Mouse (Mus musculus) liver (tissue): ENCODE results near the gene Ap4e1.
"Not testable (repeated sequence)": the region's sequence is repeated elsewhere in the genome, so short reads cannot be mapped to it uniquely, and the experiment has no call there.

Source experiments
- DNase-seq: peaks from one replicate; pipeline ENCODE4 v3.0.0-alpha.2; 2020; ENCODE audit warnings: mixed read lengths

Ap4e1 gene

DNA sequence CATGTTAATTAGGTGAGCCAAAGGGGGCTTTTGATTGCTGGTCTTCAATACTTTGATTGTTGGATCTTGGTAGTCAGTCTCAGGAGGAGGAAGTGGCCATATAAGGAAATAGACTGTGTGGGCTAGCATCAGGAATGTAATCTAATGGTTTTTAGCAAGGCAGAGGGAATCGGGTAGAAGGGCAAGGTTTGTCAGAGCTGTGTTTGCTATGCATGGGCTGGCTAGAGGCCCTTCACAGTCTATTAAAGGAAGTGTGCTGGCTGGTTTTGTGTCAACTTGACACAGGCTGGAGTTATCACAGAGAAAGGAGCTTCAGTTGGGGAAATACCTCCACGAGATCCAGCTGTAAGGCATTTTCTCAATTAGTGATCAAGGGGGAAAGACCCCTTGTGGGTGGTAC is 70.5 kb downstream of the Ap4e1 start:
- DNase-seq = not testable (repeated sequence)

DNA sequence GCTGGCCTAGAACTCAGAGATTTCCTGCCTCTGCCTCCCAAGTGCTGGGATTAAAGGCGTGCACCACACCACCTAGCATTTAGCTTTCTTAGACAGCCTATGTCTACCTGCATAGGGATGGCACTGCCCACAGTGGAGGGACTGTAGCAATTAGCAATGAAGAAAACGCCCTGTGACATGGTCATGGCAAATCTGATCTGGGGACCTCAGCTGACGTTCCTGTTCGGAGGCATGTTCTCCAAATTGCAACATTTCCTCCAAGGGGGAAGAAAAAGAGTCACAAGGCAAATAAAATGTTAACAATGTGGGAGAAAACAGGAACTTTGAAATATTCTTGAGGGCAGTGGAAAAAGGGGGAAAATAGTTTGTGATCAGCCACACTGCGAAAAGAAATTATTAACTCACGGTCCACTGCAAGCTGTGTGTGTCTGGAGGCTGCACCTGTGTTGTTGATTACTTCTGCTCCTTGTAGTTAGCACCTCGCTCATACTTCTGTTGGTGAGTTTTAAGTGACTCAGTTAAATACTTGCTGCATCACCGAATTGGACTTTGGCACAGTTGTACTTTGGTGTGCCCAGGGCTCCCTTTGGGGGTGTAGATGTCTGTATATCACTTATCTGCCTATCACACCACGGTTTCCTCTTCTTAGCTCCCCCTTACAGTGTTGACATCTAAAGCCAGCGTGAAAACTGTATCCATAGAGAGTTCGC is 71.5 kb downstream of the Ap4e1 start:
- DNase-seq = no peak

DNA sequence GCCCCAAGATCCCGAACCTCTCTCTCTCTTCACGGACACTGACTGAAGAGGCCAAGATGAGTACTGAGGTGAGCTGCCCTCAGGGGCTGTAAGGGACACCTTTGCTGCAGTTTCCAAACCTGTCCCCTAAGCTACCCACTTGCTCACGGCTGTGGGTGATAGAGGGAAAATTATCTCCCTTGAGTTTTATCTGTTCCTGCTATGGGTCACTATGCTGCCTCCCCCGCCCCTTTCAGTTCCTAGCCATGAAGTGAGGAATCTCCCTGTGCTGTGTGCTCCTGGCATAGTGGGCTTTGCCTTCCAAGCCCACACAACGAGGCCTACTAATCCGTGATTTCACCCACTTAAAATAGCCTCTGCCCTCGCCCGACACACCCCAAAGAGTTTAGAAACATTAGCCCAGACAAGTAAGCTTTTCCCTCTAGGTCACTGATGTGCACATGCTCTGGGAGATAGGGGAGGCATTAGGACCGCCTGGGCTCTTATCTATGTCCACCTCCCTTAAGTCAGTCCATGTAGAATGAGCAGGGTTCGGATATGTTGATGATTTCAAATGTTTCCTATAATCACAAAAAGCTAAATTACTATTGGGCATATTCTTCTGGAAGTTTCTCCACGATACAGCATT is 72.2 kb downstream of the Ap4e1 start:
- DNase-seq = peak; percentile 40

DNA sequence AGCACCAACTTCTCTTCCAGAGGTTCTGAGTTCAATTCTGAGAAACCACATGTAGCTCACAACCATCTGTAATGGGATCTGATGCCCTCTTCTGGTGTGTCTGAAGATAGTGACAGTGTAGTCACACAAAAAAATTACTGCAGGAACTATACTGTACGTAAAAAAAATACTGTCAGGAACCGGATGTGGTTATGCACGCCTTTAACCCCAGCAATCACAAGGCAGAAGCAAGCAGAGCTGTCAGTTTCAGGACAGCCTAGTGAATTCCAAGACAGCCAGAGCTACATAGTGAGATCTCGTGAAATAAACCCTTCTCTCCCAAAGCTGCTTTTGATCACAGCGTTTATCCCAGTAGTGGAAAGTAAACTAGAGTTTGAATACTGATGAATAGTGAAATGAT is 77.7 kb downstream of the Ap4e1 start:
- DNase-seq = no peak

DNA sequence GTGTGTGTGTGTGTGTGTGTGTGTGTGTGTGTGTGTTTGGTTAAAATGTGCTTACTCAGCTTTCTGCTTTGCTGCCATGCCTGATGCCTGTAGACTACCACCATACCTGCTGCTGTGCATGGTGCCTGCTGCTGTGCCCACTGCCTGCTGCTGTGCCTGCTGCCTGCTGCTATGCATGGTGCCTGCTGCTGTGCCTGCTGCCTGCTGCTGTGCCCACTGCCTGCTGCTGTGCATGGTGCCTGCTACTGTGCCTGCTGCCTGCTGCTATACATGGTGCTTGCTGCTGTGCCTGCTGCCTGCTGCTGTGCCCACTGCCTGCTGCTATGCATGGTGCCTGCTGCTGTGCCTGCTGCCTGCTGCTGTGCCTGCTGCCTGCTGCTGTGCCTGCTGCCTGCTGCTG is 81.6 kb downstream of the Ap4e1 start:
- DNase-seq = not testable (repeated sequence)

DNA sequence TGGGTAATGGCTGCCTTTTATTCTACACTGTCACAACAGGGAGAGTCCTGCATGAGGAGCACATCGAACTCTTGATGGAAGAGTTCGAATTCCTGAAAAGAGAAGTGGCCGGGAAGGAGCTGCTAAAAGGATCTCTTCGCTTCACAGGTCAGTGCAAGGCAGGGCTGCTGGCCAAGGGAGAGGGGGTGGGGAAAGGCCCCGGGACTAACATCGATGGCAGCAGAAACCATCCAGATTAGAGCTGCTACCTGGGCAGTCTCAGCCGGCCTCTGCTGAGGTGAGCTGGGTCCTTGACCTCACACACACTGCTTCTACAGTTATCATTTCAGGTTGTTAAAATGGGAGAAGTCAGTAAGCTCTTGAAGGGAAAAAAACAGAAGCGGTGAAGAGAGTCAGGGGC is 83.5 kb downstream of the Ap4e1 start:
- no peak for DNase-seq

DNA sequence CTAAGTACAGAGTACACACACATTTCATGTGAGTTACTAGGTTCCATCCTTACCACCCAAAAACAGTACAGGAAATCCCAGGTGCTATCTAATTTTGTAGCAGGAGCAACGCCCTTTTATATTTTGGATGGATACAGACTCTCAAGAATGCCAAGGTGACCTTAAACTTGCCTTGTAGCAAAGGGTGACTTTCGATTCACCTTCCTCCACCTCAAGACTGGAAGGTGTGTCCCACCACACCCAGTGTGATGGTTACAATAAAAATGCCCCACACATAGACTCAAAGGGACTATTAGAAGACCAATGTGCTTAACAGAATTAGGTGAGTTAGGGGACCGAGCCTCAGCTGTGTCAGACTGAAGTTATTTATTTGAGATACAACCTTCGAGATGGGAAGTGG is 100.5 kb downstream of the Ap4e1 start:
- DNase-seq = no peak
